Mouse (Mus musculus): ENCODE results near the gene Daglb. TPM values are rescaled to one million over a fixed set of nuclear protein-coding genes. Genes with fewer than 3 reads are reported as not detected.
A peak's percentile ranks its signal among the peaks of the same experiment; 100 is the strongest.
"Not testable (repeated sequence)": the region's sequence is repeated elsewhere in the genome, so short reads cannot be mapped to it uniquely, and the experiment has no call there.

The Daglb gene
- total RNA-seq, 2 experiments from 2014 or later: 16.0 to 36.3 TPM

- ATAC-seq (ENCODE audit: poor library complexity, severe bottlenecking): peak; percentile 21; the same call in 1 of the 2 replicates
Observed at GRCm38 (mm10) chr5:143484955-143485354, 20.6 kb downstream of the Daglb start.

GRCm38 (mm10) chr5:143487193-143487592 lies 22.8 kb downstream of the Daglb start:
- ATAC-seq (ENCODE audit: poor library complexity, severe bottlenecking): no peak

DNA sequence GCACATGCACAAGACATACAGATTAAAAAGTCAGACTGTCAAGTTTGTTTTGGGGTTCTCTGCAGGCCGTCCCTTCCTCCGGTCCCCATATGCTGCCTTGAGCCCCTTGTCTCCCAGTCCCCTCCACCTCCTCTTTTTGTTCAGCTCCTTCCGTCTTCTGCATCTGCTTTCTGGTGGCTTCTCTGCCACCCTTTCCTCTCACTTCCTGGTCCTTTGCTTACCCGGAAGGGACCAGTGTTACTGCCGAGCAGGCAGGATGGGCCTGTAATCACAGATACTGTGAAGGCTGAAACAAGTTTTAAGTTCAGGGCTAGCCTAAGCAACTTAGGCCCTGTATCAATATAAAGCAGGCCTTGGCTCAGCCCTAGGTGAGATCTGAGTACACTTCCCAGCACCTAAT lies 23.6 kb downstream of the Daglb start:
- peak; percentile 48; the same call in 1 of the 2 replicates for ATAC-seq (ENCODE audit: poor library complexity, severe bottlenecking)

- ATAC-seq (ENCODE audit: poor library complexity, severe bottlenecking): peak; percentile 66
Observed at GRCm38 (mm10) chr5:143489749-143490342, 25.5 kb downstream of the Daglb start.

- no peak for ATAC-seq (ENCODE audit: poor library complexity, severe bottlenecking)
Observed at GRCm38 (mm10) chr5:143491736-143492135, 27.4 kb downstream of the Daglb start.

GRCm38 (mm10) chr5:143493163-143493562 lies 28.8 kb downstream of the Daglb start:
- ATAC-seq (ENCODE audit: poor library complexity, severe bottlenecking): no peak

DNA sequence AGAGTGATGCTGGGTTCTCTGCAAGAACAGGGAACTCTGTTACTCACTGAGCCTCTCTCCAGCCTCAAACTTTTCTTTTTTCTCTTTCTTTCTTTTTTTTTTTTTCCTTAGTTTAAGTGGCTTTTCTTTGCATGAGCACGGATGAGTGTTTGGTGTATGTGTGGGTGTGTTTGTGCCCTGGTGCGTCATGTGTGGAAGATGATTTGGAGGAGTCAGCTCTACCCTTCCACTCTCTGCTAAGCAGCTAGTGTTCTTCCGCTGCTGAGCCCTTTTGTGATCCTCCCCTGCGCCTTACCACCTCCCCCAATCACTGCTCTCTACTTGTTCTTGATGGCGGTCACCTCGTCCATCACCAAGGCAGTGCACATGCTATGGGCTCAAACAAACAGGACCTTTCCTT lies 31.3 kb downstream of the Daglb start:
- ATAC-seq (ENCODE audit: poor library complexity, severe bottlenecking): no peak

DNA sequence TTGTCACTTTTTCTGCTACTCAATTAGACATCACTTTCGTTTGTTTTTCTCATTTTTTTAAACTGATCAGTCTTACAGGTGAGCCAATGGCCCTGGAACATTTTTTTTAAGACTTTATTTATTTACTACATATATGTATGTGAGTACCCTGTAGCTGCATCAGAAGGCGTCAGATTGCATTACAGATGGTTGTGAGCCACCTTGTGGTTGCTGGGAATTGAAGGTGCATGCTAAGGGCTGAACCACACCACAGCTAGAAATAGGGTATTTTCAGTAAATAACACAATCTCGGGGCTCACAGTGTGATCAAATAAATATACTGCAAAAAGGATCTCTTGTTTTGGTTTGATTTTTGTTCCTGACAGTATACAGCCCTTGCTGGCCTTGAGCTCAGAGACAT lies 33.1 kb downstream of the Daglb start:
- ATAC-seq (ENCODE audit: poor library complexity, severe bottlenecking): no peak

DNA sequence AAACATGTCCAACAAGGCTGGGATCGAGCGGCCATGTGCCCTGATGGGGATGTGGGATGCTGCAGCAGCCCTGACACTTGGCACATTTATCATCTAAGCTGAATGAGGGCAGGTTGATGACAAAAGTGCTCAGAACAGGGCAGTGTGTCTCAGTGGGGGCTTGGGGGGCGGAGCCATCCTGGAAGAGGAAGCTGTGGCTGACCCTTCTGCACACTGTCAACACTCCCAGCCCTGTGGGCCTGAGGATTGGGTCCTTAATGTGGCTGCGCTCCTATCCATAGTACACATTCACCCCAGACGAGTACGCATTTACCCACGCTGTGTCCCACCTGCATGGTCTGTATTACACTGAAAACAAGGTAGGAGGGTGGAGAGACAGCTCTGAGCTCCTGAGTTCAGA lies 34.8 kb downstream of the Daglb start:
- ATAC-seq (ENCODE audit: poor library complexity, severe bottlenecking): peak; percentile 65

GRCm38 (mm10) chr5:143499686-143500085 lies 35.3 kb downstream of the Daglb start:
- peak; percentile 78 for ATAC-seq (ENCODE audit: poor library complexity, severe bottlenecking)

DNA sequence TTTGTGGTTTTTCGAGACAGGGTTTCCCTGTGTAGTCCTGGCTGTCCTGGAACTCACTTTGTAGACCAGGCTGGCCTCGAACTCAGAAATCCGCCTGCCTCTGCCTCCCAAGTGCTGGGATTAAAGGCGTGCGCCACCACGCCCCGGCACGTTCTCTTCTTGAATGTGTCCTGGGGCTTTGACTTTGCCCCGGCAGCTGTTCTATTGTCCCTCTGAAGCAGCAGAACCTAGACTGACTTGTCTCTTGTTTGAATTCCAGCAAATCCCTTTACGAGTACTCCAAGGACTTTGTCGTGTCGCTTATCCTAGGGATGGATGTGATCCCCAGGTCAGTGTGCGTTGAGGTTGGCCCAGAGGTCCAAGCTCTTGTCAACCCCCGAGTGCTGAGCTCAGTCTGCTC lies 36.3 kb downstream of the Daglb start:
- not testable (repeated sequence) for ATAC-seq (ENCODE audit: poor library complexity, severe bottlenecking)

DNA sequence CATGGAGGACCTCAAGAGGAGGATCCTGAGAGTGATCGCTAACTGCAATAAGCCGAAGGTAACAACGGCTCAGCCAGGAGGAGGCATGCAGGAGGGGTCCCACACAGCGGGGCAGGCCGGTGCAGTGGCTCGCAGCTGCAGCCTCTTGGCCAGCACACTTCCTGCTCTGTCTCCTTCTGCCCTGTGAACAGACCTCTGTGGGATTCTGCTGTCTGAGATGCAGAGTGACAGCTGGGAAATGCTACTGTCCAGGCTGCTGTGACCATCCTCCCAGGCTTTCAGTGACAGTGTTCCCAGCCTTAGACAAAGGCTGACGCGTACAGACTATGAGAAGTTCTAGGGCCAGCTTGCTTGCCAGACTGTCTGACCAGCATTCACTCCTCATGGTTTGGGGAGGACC lies 36.8 kb downstream of the Daglb start:
- no peak for ATAC-seq (ENCODE audit: poor library complexity, severe bottlenecking)

- ATAC-seq (ENCODE audit: poor library complexity, severe bottlenecking): no peak
Observed at GRCm38 (mm10) chr5:143501649-143502048, 37.3 kb downstream of the Daglb start.

GRCm38 (mm10) chr5:143502899-143503557 lies 38.6 kb downstream of the Daglb start:
- ATAC-seq (ENCODE audit: poor library complexity, severe bottlenecking): no peak

- ATAC-seq (ENCODE audit: poor library complexity, severe bottlenecking): no peak
Observed at GRCm38 (mm10) chr5:143503740-143504139, 39.4 kb downstream of the Daglb start.

DNA sequence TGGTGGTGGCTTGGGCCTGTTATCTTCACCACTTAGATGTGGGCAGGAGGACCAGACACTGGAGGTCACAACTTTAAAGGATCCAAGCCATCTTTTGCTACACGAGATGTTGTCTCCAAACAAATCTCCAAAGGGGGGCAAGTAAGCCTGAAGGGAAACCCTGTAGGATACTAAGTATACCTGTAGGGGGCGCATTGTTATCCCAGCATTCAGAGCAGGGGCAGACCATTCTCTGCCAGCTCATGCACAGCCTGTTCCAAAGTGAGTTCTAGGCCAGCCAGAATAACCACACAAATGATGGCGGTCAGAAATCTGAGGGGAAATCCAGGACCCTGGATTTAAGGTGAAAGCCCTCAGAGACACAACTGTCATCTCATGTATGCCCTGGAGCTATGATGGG lies 40.1 kb downstream of the Daglb start:
- peak; percentile 66 for ATAC-seq (ENCODE audit: poor library complexity, severe bottlenecking)

- no peak for ATAC-seq (ENCODE audit: poor library complexity, severe bottlenecking)
Observed at GRCm38 (mm10) chr5:143505056-143505455, 40.7 kb downstream of the Daglb start.

- no peak for ATAC-seq (ENCODE audit: poor library complexity, severe bottlenecking)
Observed at GRCm38 (mm10) chr5:143505545-143505944, 41.2 kb downstream of the Daglb start.

DNA sequence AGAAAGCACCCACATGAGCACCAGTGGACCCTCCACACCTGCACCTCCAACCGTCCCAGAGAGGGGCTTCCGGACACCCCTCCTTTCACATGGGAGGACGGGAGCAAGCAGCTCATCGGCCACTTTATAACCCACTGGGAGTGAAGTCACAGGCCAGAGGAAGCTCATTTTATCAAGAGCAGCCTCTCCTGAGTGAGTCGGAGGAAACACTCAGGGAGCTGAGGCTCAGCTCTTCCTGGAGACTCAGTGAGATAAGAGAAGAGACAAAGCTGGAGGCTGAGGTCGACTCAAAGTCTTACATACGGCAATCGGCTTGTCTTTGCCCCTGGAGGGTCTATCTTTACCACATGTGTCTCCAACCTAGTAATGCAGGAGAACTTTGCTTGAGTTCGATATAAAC lies 44.9 kb downstream of the Daglb start:
- no peak for ATAC-seq (ENCODE audit: poor library complexity, severe bottlenecking)

GRCm38 (mm10) chr5:143509737-143510136 lies 45.4 kb downstream of the Daglb start:
- ATAC-seq (ENCODE audit: poor library complexity, severe bottlenecking): peak; percentile 15; the same call in 1 of the 2 replicates

DNA sequence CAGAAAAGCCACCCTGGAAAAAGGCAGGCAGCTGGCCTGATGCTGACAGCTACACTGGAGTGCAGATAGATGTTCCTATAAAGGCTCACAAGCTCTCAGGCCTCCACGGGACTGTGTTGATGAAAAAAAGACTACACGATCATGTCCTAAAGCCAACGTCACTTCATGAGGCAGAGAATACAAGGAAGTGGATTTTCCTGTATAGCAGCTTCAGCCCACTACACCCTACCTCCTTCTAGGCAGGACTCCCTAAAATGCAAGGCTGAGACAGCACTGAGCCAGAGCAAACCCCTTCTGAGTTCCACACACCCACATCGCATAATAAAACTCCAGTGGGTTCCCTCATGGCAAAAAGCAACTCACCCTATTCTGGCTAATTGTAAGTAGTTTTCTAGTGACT lies 47.2 kb downstream of the Daglb start:
- no peak for ATAC-seq (ENCODE audit: poor library complexity, severe bottlenecking)

- peak; percentile 65 for ATAC-seq (ENCODE audit: poor library complexity, severe bottlenecking)
Observed at GRCm38 (mm10) chr5:143512305-143512704, 47.9 kb downstream of the Daglb start.

GRCm38 (mm10) chr5:143514878-143515277 lies 50.5 kb downstream of the Daglb start:
- no peak for ATAC-seq (ENCODE audit: poor library complexity, severe bottlenecking)
